Mouse (Mus musculus) small intestine, adult 2 months (tissue): ENCODE results near the gene Ncbp2. TPM values are rescaled to one million over a fixed set of nuclear protein-coding genes. Genes with fewer than 3 reads are reported as not detected.

ENCODE experiments used
- H3K27ac ChIP-seq: fragments of 200-500 bp; 2 replicates; pipeline ENCODE4 v1.5.1; 2012; ENCODE audit warnings: low read depth, low read length, control low read depth, inconsistent platforms; ENCODE audit not compliant: insufficient read depth
- H3K27me3 ChIP-seq: fragments of 200-500 bp; 2 replicates; pipeline ENCODE4 v1.6.1; 2012; ENCODE audit warnings: mild to moderate bottlenecking, moderate library complexity, low read length, inconsistent platforms; ENCODE audit not compliant: control insufficient read depth, insufficient read depth
- H3K36me3 ChIP-seq: fragments of 200-500 bp; 2 replicates; pipeline ENCODE4 v1.6.1; 2012; ENCODE audit warnings: mild to moderate bottlenecking, low read length, control low read depth, inconsistent platforms; ENCODE audit not compliant: control insufficient read depth, insufficient read depth
- H3K4me1 ChIP-seq: fragments of 200-500 bp; 2 replicates; pipeline ENCODE4 v1.6.1; 2012; ENCODE audit warnings: low read length, inconsistent platforms, mixed read lengths; ENCODE audit not compliant: control insufficient read depth, insufficient read depth, insufficient read length
- H3K4me3 ChIP-seq: fragments of 200-500 bp; 2 replicates; pipeline ENCODE4 v1.5.1; 2012; ENCODE audit warnings: low read depth, mild to moderate bottlenecking, control low read depth, inconsistent platforms, low read length, moderate library complexity
- CTCF ChIP-seq: fragments of 200-500 bp; IDR thresholded peaks from 2 replicates; pipeline ENCODE4 v1.5.1; 2012; ENCODE audit warnings: low read depth, mild to moderate bottlenecking, control low read depth, inconsistent platforms, low read length, moderate library complexity, mixed read lengths; ENCODE audit not compliant: insufficient replicate concordance, insufficient read length; ENCODE audit errors: extremely low read depth
- POLR2A ChIP-seq: fragments of 200-500 bp; IDR thresholded peaks from 2 replicates; pipeline ENCODE4 v1.6.1; 2012; ENCODE audit warnings: low read depth, mild to moderate bottlenecking, control low read depth, inconsistent platforms, low read length, moderate library complexity
- WGBS: fragments of 180-500 bp; shearing (Covaris S2); methylation state at CpG from one replicate; pipeline ENCODE4 v1.1.7; 2018; 5-methylcytosine and 5-hydroxymethylcytosine counted together
- polyA plus RNA-seq: library from polyadenylated mRNA; depleted of rRNA; stranded (reverse); fragments of >200 nt; gene quantifications from 2 replicates; pipeline ENCODE4 v1.2.3, GENCODE M21; 2012

Gene Ncbp2
- polyA plus RNA-seq, 1 experiment = 0.99 TPM

DNA sequence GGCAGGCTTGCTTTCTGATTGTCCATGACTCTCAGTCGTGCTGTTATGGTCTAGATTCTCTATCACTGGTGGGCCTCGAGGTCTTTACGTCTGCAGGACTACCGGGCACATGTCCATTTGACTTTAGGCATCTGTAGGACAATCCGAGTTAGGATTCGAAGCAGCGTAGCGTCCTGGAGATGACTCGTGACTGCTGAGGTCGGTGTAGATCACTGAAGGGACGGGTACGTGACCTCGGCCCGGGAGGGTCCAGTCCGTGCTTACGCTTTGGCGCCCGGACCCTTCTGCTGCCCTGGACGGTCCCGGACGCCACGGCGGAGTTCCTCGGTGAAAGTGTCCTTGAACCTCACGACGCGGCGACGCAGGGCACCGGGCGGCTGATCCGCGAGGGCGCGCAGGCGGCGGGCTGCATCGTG, 404 bp upstream of the Ncbp2 start:
- Histone ChIP-seq H3K36me3 (peaks cover 1% of the 10 kb centered on the region; the same call in 1 of the 2 replicates), H3K27me3 (no peaks in the 10 kb centered on the region), H3K27ac (peak overlapping the region; percentile 78), H3K4me3 (peak overlapping the region; percentile 78), H3K4me1 (peaks cover 6% of the 10 kb centered on the region)
- WGBS = under 1% methylated on average over 38 of the region's 38 CpGs
- TF ChIP-seq POLR2A = no peak

DNA sequence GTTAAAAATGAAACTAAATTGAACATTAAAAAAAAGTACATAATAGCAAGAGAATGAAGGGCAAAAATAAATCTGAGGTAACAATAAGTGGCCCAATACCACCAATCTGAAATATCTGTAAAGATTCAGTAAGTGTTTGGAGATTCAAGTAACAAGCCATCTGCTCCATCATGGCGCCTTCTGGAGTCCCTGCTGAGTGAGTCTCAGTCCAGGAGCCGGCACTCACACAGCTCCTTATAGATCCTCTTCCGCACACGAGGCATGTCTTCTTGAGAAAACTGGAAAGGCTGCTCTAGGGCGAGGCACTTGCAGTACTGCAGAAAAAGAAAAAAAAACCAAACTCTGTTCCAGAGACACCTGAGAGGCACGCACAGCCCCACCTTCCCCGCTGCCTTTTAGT, 14.9 kb downstream of the Ncbp2 start:
- no peaks in the 10 kb centered on the region for H3K4me1 ChIP-seq
- TF ChIP-seq POLR2A (no peak), CTCF (no peak)
- no peak overlapping the region for H3K27ac ChIP-seq
- WGBS = 91% methylated on average over 7 of the region's 7 CpGs
- H3K36me3 ChIP-seq = peaks cover 55% of the 10 kb centered on the region
- H3K4me3 ChIP-seq = no peak overlapping the region
- H3K27me3 ChIP-seq = no peaks in the 10 kb centered on the region

GRCm38 (mm10) chr16:31975258-31975657, 26.9 kb downstream of the Ncbp2 start:
- H3K36me3 ChIP-seq = peaks cover 43% of the 10 kb centered on the region
- no peaks in the 10 kb centered on the region for H3K27me3 ChIP-seq
- no peak for TF ChIP-seq POLR2A
- no peak for TF ChIP-seq CTCF
- H3K27ac ChIP-seq = no peak overlapping the region
- no peaks in the 10 kb centered on the region for H3K4me1 ChIP-seq
- WGBS = 97% methylated on average over 4 of the region's 4 CpGs
- no peak overlapping the region for H3K4me3 ChIP-seq

- 92% methylated on average over 3 of the region's 3 CpGs for WGBS
- H3K36me3 ChIP-seq = peaks cover 38% of the 10 kb centered on the region
- no peaks in the 10 kb centered on the region for H3K4me1 ChIP-seq
- no peak overlapping the region for H3K4me3 ChIP-seq
- no peaks in the 10 kb centered on the region for H3K27me3 ChIP-seq
- TF ChIP-seq POLR2A = no peak
- TF ChIP-seq CTCF = no peak
- no peak overlapping the region for H3K27ac ChIP-seq
Observed at GRCm38 (mm10) chr16:31979501-31979900, 31.2 kb downstream of the Ncbp2 start.

DNA sequence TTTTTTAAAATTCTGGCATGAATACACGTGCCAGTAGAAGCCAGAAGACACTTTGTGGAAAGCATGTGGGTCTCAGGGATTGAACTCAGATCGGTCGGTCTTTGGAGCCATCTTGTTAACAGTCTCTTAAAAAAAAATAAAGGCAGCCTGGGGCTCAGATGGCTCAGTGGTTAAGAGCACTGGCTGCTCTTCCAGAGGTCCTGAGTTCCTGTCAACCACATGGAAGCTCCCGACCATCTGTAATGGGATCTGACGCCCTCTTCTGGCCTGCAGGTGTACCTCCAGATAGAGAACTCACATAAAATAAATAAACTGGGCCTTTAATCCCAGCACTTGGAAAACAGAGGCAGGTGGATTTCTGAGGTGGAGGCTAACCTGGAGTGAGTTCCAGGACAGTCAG, 32.6 kb downstream of the Ncbp2 start:
- no peak overlapping the region for H3K27ac ChIP-seq
- TF ChIP-seq POLR2A = no peak
- peaks cover 34% of the 10 kb centered on the region for H3K36me3 ChIP-seq
- WGBS = 93% methylated on average over 5 of the region's 5 CpGs
- no peak overlapping the region for H3K4me3 ChIP-seq
- H3K27me3 ChIP-seq = no peaks in the 10 kb centered on the region
- no peaks in the 10 kb centered on the region for H3K4me1 ChIP-seq

- Histone ChIP-seq H3K4me1 (no peaks in the 10 kb centered on the region), H3K27ac (no peak overlapping the region), H3K4me3 (no peak overlapping the region), H3K27me3 (no peaks in the 10 kb centered on the region), H3K36me3 (peaks cover 28% of the 10 kb centered on the region)
- 71% methylated on average over 1 of the region's 1 CpGs for WGBS
- peak; percentile 21; the same call in 1 of the 2 replicates for TF ChIP-seq CTCF
- TF ChIP-seq POLR2A = no peak
Observed at GRCm38 (mm10) chr16:31992039-31992438, 43.7 kb downstream of the Ncbp2 start.

DNA sequence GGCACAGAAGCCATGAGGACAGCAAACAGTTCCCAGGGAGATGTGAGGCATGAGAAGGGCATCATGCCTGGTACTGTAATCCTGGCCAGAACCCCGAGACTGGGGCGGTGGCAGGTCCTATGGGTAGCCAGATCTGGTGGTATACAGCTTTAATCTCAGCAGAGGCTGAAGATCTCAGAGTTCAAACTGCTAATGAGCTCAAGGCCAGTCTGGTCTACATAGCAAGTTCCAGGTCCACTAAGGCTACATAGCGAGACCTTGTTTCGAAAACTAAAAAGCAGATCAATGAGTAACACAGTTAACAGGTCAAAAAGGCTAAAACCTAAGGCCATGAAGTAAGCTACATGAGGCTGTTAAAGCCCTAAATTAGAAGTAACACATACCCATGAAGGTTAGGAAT, 44.9 kb downstream of the Ncbp2 start:
- Histone ChIP-seq H3K4me1 (no peaks in the 10 kb centered on the region), H3K27me3 (no peaks in the 10 kb centered on the region), H3K36me3 (peaks cover 25% of the 10 kb centered on the region), H3K27ac (no peak overlapping the region), H3K4me3 (no peak overlapping the region)
- 92% methylated on average over 4 of the region's 4 CpGs for WGBS
- TF ChIP-seq POLR2A (no peak), CTCF (no peak)

- no peaks in the 10 kb centered on the region for H3K27me3 ChIP-seq
Observed at GRCm38 (mm10) chr16:31993946-31994345, 45.6 kb downstream of the Ncbp2 start.

More at GRCm38 (mm10) chr16:31993946-31994345, 45.6 kb downstream of the Ncbp2 start:
- Histone ChIP-seq H3K4me3 (no peak overlapping the region), H3K27ac (no peak overlapping the region), H3K36me3 (peaks cover 19% of the 10 kb centered on the region), H3K4me1 (no peaks in the 10 kb centered on the region; the same call in 1 of the 2 replicates)
- no peak for TF ChIP-seq CTCF
- TF ChIP-seq POLR2A = no peak
